21 mouse cellular contexts compared by ENCODE assay signal in the genomic region with DNA sequence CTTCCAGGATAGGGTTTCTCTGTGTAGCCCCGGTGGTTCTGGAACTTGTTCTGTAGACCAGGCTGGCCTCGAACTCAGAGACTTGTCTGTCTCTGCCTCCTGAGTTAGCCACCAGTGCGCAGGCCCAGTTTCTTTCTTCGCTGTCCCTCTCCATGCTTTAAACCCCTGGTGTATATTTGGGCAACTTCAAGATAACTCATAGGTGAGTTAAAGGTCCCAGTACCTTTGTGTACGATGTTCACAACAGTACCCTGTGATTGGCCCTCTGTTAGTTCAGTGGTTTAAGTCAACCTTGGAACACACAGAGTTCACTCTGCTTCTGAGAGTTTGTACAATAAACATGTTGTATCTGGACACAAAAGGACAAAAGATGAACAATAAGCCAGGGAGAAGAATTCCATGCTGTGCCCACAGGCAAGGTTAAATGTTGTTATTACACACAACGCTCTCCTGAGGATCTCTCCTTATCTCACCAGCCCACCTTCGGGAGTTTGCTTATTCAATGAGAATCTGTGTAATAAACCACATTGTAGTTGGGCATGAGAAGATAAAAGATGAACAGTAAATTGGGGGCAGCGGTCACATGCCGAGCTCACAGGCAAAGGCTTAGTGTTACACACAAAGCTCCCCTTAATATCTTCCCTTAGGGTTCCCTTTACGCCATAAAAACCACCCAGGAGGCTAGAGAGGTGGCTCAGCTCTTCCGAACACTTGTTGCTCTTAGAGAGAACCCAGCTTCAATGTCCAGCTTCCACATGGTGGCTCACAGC.
DNase-seq lines count a peak whose midpoint lies in the region; ATAC-seq and TF ChIP-seq lines count a peak whose summit lies in the region.
"Had no signal": no experiment of that assay in that cellular context is flagged by ENCODE, and none has a peak within 500 bp of the region (broad histone marks: within the 10 kb centered on the region; RNA-seq: fewer than 3 reads in every experiment).

No protein-coding gene starts in this region.

- no peak for TF ChIP-seq POLR2A in testis, adult 2 months (IDR thresholded peaks at IDR 0.05; ENCODE audit: control insufficient read depth, low read depth, low read length)

- ATAC-seq in megakaryocyte-erythroid progenitor cell, adult 5-6 weeks (replicated peaks; ENCODE audit: low FRiP score, low TSS enrichment, poor library complexity, severe bottlenecking) = peak; percentile 22; the same call in 1 of the 2 replicates
- ATAC-seq in hindbrain, embryonic 11.5 days (ENCODE audit: low FRiP score) = no peak
- ATAC-seq: activated CD4-positive, CD25-positive, alpha-beta regulatory T cell, adult 4 months; forebrain, embryonic 13.5 days; forebrain, embryonic 15.5 days; forebrain, postnatal 0 days; Patski had no signal

- no peaks in the 10 kb centered on the region for H3K9me3 ChIP-seq in hindbrain, embryonic 11.5 days (ENCODE audit: control insufficient read depth, low read length)
- H3K9me3 ChIP-seq: embryonic facial prominence, embryonic 10.5 days; embryonic facial prominence, embryonic 12.5 days; forebrain, embryonic 13.5 days; forebrain, embryonic 15.5 days had no signal

- H3K4me3 ChIP-seq in testis, adult 2 months (ENCODE audit: control insufficient read depth, low read depth, low read length) = peak overlapping the region; percentile 82
- no peak overlapping the region for H3K4me3 ChIP-seq in hindbrain, embryonic 11.5 days (ENCODE audit: low read depth, low read length)
- H3K4me3 ChIP-seq: embryonic facial prominence, embryonic 10.5 days; embryonic facial prominence, embryonic 12.5 days; forebrain, embryonic 13.5 days; forebrain, embryonic 15.5 days had no signal

- H3K9ac ChIP-seq in hindbrain, embryonic 11.5 days (ENCODE audit: low read depth, low read length) = no peak overlapping the region
- H3K9ac ChIP-seq: embryonic facial prominence, embryonic 12.5 days; forebrain, embryonic 13.5 days; forebrain, embryonic 15.5 days; forebrain, postnatal 0 days had no signal

- no peaks in the 10 kb centered on the region for H3K27me3 ChIP-seq in testis, adult 2 months (ENCODE audit: control insufficient read depth, insufficient read depth, low read length)
- H3K27me3 ChIP-seq in hindbrain, embryonic 11.5 days (ENCODE audit: control insufficient read depth, insufficient read depth, low read length) = no peaks in the 10 kb centered on the region; the same call in 1 of the 2 replicates
- H3K27me3 ChIP-seq: embryonic facial prominence, embryonic 12.5 days; forebrain, embryonic 15.5 days; Patski had no signal

- WGBS in hindbrain, embryonic 11.5 days = 87% methylated on average over 11 of the region's 11 CpGs

- no peaks in the 10 kb centered on the region for H3K36me3 ChIP-seq in testis, adult 2 months (ENCODE audit: control insufficient read depth, insufficient read depth, low read length)
- H3K36me3 ChIP-seq in hindbrain, embryonic 11.5 days (ENCODE audit: control insufficient read depth, insufficient read depth, low read length) = no peaks in the 10 kb centered on the region
- H3K36me3 ChIP-seq: embryonic facial prominence, embryonic 10.5 days; embryonic facial prominence, embryonic 12.5 days; forebrain, embryonic 15.5 days had no signal

- TF ChIP-seq CTCF in testis, adult 2 months (IDR thresholded peaks at IDR 0.05; ENCODE audit: control insufficient read depth, insufficient read depth, insufficient replicate concordance, low read depth, low read length) = no peak

- peaks cover 8% of the 10 kb centered on the region; the same call in 1 of the 2 replicates for H3K4me1 ChIP-seq in testis, adult 2 months (ENCODE audit: control insufficient read depth, insufficient read depth, low read length)
- H3K4me1 ChIP-seq in hindbrain, embryonic 11.5 days (replicated peaks; ENCODE audit: control insufficient read depth, insufficient read depth, low read length) = no peaks in the 10 kb centered on the region
- H3K4me1 ChIP-seq: embryonic facial prominence, embryonic 12.5 days; forebrain, embryonic 15.5 days had no signal

- H3K4me2 ChIP-seq in hindbrain, embryonic 11.5 days (replicated peaks; ENCODE audit: low read depth, low read length) = no peak overlapping the region
- H3K4me2 ChIP-seq: embryonic facial prominence, embryonic 12.5 days; forebrain, embryonic 13.5 days; forebrain, embryonic 15.5 days had no signal

- no peak overlapping the region for H3K27ac ChIP-seq in testis, adult 2 months (ENCODE audit: control insufficient read depth, insufficient read depth, low read depth, low read length)
- H3K27ac ChIP-seq in hindbrain, embryonic 11.5 days (ENCODE audit: low read depth, low read length) = no peak overlapping the region
- H3K27ac ChIP-seq: embryonic facial prominence, embryonic 10.5 days; embryonic facial prominence, embryonic 12.5 days; forebrain, embryonic 13.5 days; forebrain, embryonic 15.5 days had no signal

- DNase-seq in testis, postnatal 14 days (ENCODE audit: low spot score) = no peak
- DNase-seq in adipocyte (ENCODE audit: low spot score) = peak; percentile 94
- DNase-seq in cerebellum, adult 9-10 months = no peak
- DNase-seq in hindbrain, embryonic 11.5 days (ENCODE audit: low spot score) = no peak
- DNase-seq: adrenal gland, adult 2 months; adrenal gland, postnatal 10 days; adrenal gland, postnatal 25 days; cerebellum, adult 11 months; cerebellum, adult 18-20 months; cerebellum, adult 8-10 months; cerebellum, postnatal 10 days; cerebellum, postnatal 25 days; forebrain, postnatal 0 days had no signal
